Mouse (Mus musculus) NIH3T3 (cell line): ENCODE data around the gene Rock2.

Source experiments
- DNase-seq: peaks from one replicate; pipeline ENCODE4 v3.0.0-alpha.2; 2012; ENCODE audit warnings: low read depth

Gene Rock2

GRCm38 (mm10) chr12:16872006-16872405 is 22.7 kb upstream of the Rock2 start:
- no peak for DNase-seq

DNA sequence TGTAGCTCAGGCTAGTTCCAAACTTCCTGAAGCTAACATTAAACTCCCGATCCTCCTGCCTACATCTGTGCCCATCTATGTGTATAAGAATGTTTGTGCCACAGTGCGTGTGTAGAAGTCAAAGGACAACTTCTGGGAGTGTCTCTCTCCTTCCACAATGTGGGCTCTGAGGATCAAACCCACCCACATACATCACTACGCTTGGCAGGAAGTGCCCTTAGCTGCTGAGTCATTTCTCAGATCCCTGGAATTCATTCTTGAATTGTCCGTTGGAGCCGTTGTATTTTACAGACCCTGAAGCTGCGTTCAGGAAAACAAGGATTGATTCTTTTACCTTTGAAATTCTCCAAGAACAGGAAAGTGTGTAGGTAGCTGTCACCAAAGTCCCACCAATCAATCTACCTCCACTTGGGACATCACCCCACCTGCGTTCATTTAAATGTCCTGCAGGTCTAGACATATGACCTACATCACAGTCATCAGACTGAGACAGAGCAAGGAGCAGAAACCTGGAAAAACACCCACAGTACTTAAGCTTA is 21.7 kb upstream of the Rock2 start:
- DNase-seq: peak; percentile 48

GRCm38 (mm10) chr12:16873549-16873948 is 21.1 kb upstream of the Rock2 start:
- DNase-seq: no peak

DNA sequence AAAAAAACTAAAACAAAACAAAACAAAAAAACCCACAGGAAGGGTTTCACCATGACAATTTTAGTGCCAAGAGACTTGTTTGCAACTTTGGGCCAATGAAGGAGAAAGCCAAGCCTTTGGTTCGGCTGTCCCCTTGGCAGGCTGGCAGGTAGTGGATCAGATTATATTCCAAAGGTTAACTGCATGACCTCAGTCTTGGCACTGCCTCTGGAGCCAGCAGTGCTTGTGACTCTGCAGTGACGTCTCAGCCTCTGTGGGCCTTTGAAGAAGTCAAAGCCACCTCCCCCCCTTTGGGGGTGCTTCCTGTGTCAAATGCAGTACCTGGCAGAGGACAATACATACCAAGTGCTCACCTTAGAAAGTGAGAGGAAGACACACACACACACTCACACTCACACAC is 20.6 kb upstream of the Rock2 start:
- DNase-seq: no peak

DNA sequence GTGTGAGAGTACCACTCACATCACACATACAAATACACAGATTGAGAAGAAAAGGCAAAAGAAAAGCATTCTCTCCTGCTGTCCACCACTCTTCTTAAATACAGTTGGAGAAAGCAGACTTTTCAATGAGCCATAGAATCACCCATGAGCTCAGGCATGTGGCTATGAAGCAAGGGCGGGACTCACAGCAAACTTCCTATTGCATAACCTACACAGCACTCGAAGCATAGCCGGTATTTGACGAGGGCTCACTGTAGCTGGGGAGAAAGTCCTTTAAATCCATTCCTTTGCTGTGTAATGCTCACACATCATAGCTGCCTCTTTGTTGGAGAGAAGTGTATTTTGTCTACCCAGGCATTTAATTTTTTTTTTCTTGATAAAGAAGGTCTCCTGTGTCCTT is 19.4 kb upstream of the Rock2 start:
- peak; percentile 79 for DNase-seq

DNA sequence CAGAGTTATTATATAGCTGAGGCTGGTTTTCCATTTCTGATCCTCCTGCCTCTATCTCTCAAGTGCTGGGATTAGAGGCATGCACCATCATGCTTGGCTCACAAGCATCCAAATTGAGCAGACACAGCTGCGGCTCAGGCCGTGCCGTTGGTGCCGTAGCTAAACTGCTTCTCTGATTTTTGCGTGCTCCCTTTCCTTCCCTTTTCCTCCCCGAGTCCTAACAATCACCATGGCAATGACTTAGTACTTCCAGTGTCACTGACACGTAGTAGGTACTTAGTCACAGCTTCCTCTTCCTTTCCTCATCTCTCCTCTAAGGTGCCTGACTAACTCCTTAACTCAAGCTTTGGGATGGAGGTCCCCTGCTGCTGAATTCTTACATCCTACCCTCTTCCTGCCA is 19.0 kb upstream of the Rock2 start:
- no peak for DNase-seq

DNA sequence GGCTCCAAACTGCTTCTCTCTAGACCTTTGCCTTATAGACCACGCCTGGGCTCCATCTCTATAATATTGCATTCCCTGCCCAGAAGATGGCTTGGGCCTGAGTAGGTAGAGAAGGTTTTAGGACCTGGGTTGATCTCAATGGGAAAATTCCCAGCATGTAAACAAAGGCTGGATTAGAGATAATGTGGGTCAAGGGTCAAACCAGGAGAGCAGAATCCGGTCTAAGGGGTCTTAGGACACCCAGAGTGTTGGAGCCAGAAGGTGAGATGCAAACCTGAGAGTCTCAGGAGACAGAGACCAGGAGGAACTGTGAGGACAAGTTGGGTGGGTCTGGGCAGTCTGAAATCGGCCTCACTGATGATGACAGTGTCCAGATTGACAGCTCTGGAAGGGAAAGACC is 18.0 kb upstream of the Rock2 start:
- DNase-seq: no peak

DNA sequence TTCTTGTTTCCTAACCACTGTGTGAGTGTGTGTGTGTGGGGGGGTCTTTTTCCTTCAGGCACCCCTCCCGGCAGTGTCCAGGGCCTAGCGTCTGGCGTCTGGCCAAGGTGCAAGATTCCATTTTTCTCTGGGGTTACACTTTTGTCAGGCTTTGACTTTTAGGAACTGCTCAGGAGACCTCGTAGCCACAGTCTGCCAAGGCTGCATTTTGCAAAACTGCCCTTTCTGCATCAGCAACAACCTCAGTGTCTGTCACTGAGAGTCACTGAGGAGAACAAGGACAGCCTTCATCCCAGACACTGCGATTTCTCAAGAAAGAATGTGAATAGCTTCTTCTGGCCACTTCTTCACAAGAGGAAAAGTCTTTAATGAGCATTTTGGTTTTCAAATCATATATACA is 17.6 kb upstream of the Rock2 start:
- DNase-seq: no peak

GRCm38 (mm10) chr12:16877679-16878078 is 17.0 kb upstream of the Rock2 start:
- no peak for DNase-seq

DNA sequence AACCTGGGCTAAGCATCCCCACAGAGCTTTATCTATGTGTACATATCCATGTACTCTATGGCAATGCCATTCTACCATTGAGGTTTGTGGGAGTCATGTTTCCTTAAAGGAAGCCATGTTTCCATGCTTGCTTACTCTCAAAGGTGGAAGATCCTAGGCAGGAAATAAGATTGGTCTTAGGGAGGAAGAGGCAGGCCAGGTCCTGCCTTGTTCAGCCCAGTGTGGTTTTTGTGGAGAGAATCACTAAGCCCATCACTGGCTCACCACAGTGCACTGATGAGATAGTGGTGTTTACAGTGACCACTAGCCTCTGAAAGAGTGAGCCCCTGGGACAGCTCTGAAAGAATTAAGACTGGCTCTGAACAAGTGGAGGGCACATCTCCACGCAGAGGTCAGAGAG is 15.3 kb upstream of the Rock2 start:
- no peak for DNase-seq

GRCm38 (mm10) chr12:16880077-16880476 is 14.6 kb upstream of the Rock2 start:
- no peak for DNase-seq

DNA sequence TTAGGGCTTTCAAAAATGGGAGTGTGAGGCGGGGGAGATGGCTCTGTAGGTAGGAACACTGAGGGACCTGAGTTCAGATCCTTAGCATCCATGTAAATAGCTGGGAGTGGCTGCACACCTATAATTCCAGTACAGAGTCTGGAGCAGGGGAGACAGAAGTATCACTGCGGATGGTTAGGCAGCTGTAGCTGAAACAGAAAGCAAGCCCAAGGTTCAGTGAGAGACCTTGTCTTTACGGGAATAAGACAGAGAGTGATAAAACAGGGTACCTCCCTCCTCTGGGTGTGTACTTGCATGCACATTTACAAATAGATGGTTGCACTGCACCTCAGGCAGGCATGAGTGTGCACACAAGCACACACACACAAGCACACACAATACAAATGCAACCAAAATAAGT is 12.3 kb upstream of the Rock2 start:
- DNase-seq: no peak

DNA sequence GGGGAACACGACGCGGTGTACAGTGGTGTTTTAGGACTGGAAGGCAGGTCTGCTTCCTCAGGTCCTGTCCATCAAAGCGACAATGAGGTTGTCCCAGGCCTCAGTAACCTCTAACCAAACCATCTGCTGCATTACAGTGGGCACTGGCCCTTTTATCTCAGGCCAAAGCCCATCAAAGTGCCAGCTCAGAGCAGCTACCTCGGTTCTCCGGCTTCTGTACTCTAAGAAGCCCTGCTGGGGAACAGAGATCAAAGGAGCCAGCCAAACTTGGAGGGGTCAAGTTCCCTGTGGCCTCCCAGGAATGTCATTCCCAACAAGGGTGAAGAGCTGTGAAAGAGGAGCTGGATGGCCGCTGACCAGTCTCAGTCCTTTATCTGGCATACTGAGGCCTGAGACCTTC is 11.6 kb upstream of the Rock2 start:
- DNase-seq: no peak

GRCm38 (mm10) chr12:16884534-16884933 is 10.2 kb upstream of the Rock2 start:
- no peak for DNase-seq

DNA sequence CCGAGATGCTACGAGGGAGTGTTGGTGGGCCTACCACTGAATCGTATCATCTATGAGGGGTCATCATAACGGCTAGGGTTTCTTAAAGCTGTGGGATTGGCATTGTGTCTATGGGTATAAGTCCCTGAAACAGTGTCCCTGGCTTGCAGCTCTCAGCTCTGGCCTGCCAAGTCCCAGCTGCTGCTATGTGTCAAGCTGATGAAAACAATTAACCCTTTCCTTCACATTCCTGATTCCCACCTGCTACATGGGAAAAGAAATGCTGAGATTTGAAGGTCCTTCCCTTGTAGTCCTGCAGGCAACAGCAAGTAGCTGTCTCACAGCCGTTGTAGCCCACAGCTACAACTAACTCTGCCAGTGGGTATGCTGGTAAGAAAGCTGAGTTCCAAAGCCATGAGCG is 8.3 kb upstream of the Rock2 start:
- no peak for DNase-seq

- DNase-seq: no peak
Measured at GRCm38 (mm10) chr12:16893039-16893438, 1.7 kb upstream of the Rock2 start.

GRCm38 (mm10) chr12:16893656-16894395 is 869 bp upstream of the Rock2 start:
- DNase-seq: peak; percentile 72

DNA sequence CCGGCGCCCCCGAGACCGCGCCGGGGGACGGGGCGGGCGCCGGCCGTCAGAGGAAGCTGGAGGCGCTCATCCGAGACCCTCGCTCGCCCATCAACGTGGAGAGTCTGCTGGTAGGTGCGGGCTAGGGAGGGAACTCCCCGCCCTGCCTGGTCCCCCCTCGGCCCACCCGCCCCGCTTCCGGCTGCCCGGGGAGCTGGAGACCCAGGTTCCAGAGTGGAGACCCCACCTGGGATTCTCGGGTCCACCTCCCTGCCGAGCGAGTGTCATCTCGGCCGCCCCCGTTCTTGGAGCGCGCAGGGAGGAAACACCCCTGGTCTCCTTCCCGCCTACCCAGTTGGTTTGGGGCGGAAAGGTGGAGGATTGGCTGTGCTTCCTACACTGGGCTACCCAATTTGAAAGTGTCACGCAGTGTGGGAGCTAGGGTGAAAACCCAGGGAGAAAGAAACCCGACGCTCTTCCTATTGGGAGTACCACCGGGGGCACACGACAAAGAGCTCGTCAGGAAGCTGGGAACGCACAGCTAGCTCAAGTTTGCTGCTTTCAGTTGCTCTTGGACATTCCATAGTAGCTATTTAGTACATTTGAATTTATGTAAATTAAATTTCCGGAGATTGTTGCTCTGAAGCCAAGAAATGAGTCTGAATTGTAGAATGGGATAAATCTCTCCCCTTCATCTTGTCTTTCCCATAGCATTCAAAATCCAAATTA is 680 bp downstream of the Rock2 start:
- peak; percentile 49 for DNase-seq

- DNase-seq: peak; percentile 77
Measured at GRCm38 (mm10) chr12:16896073-16896789, 1.5 kb downstream of the Rock2 start.

GRCm38 (mm10) chr12:16897225-16897624 is 2.5 kb downstream of the Rock2 start:
- DNase-seq: no peak

GRCm38 (mm10) chr12:16898221-16898620 is 3.5 kb downstream of the Rock2 start:
- no peak for DNase-seq

- no peak for DNase-seq
Measured at GRCm38 (mm10) chr12:16898790-16899189, 4.1 kb downstream of the Rock2 start.
